Mouse (Mus musculus) frontal cortex, postnatal 14 days (tissue): ENCODE results near the gene Pif1.

Experiments used
- DNase-seq, 2 experiments: peaks; one replicate each; pipeline ENCODE4 v3.0.0; 2022; ENCODE audit warnings: low spot score in 2 of 2

Pif1 gene

GRCm38 (mm10) chr9:65561016-65561415 is 25.9 kb upstream of the Pif1 start:
- DNase-seq = no peak

- peak; percentile 55 to 71 for DNase-seq
Observed at GRCm38 (mm10) chr9:65562081-65562506, 24.9 kb upstream of the Pif1 start.

GRCm38 (mm10) chr9:65563073-65563472 is 23.9 kb upstream of the Pif1 start:
- DNase-seq = no peak

- no peak for DNase-seq
Observed at GRCm38 (mm10) chr9:65564698-65565097, 22.3 kb upstream of the Pif1 start.

- DNase-seq = no peak
Observed at GRCm38 (mm10) chr9:65568787-65569186, 18.2 kb upstream of the Pif1 start.

GRCm38 (mm10) chr9:65569491-65569971 is 17.4 kb upstream of the Pif1 start:
- no peak for DNase-seq

- DNase-seq = no peak
Observed at GRCm38 (mm10) chr9:65572837-65573236, 14.1 kb upstream of the Pif1 start.

- no peak for DNase-seq
Observed at GRCm38 (mm10) chr9:65574513-65575392, 12.2 kb upstream of the Pif1 start.

GRCm38 (mm10) chr9:65575393-65576196 is 11.4 kb upstream of the Pif1 start:
- no peak for DNase-seq

GRCm38 (mm10) chr9:65576861-65577510 is 10.0 kb upstream of the Pif1 start:
- DNase-seq = no peak

- no peak for DNase-seq
Observed at GRCm38 (mm10) chr9:65577511-65578196, 9.3 kb upstream of the Pif1 start.

- DNase-seq = no peak
Observed at GRCm38 (mm10) chr9:65578801-65579249, 8.1 kb upstream of the Pif1 start.

- DNase-seq = peak; percentile 77 to 80
Observed at GRCm38 (mm10) chr9:65579781-65580371, 7.1 kb upstream of the Pif1 start, which contains the start of gene Plekho2. Plekho2 (minus strand) TSS chr9:65580040.

- peak; percentile 64 to 70 for DNase-seq
Observed at GRCm38 (mm10) chr9:65580401-65581256, 6.3 kb upstream of the Pif1 start.

- DNase-seq = no peak
Observed at GRCm38 (mm10) chr9:65583045-65583444, 3.9 kb upstream of the Pif1 start.

GRCm38 (mm10) chr9:65587270-65587572 is 261 bp downstream of the Pif1 start:
- no peak for DNase-seq

- DNase-seq = no peak
Observed at GRCm38 (mm10) chr9:65587573-65588358, 806 bp downstream of the Pif1 start.

GRCm38 (mm10) chr9:65589091-65589490 is 2.1 kb downstream of the Pif1 start:
- no peak for DNase-seq

- no peak for DNase-seq
Observed at GRCm38 (mm10) chr9:65592721-65593120, 5.8 kb downstream of the Pif1 start.
